Mouse (Mus musculus) heart, adult 2 months (tissue): ENCODE data around the gene Dvl2.

Source experiments
- CTCF ChIP-seq: fragments of 200-600 bp; IDR thresholded peaks from 2 replicates; pipeline ENCODE4 v1.8.1; 2022; ENCODE audit warnings: antibody characterized with exemption, mild to moderate bottlenecking, moderate library complexity
- EP300 ChIP-seq: fragments of 200-500 bp; IDR thresholded peaks from 2 replicates; pipeline ENCODE4 v1.6.1; 2011; ENCODE audit warnings: low read depth, low read length, control low read depth; ENCODE audit not compliant: insufficient read depth
- POLR2A ChIP-seq: fragments of 200-500 bp; IDR thresholded peaks from 2 replicates; pipeline ENCODE4 v1.6.1; 2011; ENCODE audit warnings: mild to moderate bottlenecking, low read depth, low read length, control low read depth; ENCODE audit not compliant: insufficient read depth

DNA sequence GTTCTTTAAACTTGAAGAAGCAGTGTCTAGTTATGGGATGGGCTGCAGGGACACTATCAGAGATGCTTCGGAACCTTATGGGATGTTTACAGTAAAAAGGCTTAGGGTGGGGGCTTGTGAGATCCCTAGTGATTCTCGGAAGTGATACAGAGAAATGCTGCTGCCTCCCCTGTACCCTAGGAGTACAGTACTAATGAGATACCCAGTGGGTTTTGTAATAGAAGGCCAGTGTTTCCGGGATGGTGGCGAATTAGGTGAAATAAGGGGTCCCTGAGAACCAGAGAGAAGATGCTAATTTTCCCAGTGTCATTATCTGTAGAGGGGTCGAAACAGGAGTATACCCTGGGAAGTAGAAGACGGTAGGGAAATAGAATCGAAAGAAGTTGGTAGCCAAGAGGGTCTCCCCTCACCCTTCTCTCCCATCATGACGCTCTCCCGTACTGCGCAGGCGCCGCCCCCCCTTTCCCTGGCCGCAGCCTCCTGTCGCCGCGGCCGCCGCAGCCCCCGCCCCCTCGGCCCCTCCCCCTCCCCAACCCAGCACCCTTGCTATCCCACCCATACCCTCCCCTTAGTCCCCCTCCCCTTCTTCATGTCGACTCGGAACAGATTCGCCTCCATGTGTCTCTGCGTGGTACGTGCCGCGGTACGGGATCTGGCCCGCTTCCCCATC, 23.2 kb downstream of the Dvl2 start:
- no peak for TF ChIP-seq CTCF
- TF ChIP-seq POLR2A: no peak
- TF ChIP-seq EP300: no peak
